Mouse (Mus musculus) heart, adult 2 months (tissue): Measurements from ENCODE around the gene Mto1.

Experiments used
- CTCF ChIP-seq: fragments of 200-600 bp; IDR thresholded peaks from 2 replicates; pipeline ENCODE4 v1.8.1; 2022; ENCODE audit warnings: antibody characterized with exemption, mild to moderate bottlenecking, moderate library complexity
- POLR2A ChIP-seq: fragments of 200-500 bp; IDR thresholded peaks from 2 replicates; pipeline ENCODE4 v1.6.1; 2011; ENCODE audit warnings: mild to moderate bottlenecking, low read depth, low read length, control low read depth; ENCODE audit not compliant: insufficient read depth

- TF ChIP-seq CTCF: no peak
- TF ChIP-seq POLR2A: no peak
Observed at GRCm38 (mm10) chr9:78447606-78447972, 419 bp upstream of the Mto1 start.
